Mouse (Mus musculus): ENCODE measurements around the gene Fbxl17.

DNA sequence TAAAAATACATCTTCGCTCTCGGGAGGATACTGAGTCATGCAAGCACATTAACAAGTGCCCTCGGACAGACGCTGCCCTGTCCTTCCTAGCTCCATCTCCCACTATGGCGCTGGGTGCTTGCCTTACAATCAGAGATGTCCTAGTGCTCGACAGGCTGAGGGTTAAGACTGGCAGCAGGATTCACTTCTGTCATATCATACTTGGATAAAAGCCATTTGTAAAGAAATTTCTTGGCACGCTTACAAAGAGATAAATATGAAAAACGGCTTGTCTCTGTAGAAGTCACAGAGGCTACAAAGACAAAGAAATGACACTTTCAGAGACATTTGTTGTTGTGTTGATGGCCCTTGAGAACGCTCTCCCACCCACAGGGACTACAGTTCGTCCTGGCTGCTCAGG is 412.6 kb downstream of the Fbxl17 start:
- TF ChIP-seq CTCF (IDR thresholded peaks at IDR 0.05; ENCODE audit: borderline replicate concordance, control insufficient read depth, extremely low read depth, insufficient read depth, low read length, poor library complexity) = no peak
- TF ChIP-seq POLR2A (IDR thresholded peaks at IDR 0.05; ENCODE audit: control insufficient read depth, extremely low read depth, insufficient read depth, low read length, poor library complexity) = no peak
